Mouse (Mus musculus) v-Abl transformed pro-B cells (cell line): ENCODE data around the gene Anxa10.

Source experiments
- in situ Hi-C, 2 experiments: fragments of 400-800 bp; cut with MboI; formaldehyde crosslinking; loops; one replicate each; pipeline ENCODE4 v1.15.1; 2025; ENCODE audit not compliant: unreplicated experiment in 2 of 2

The Anxa10 gene

DNA sequence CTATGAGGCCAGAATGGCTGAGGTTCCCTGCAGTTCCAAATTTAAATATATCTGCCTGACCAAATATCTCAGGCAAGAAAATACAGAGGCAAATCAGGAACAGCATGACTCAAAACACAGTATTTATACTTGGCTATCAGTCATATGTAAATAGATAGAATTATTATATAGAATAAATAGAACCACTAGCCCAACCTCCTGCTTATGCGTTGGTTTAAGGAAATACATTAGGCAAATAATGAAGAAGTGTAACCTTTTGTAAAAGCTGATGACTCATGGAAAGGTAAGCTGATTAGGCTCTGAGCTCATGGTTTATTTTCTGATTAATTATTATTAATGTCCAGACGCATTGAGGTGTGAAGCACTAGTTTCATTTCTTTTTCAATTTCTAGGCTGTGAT is at the start of gene Anxa10:
Gene Anxa10 (minus strand): TSS at position 53 of the 400 bp plus-strand sequence.
- in situ Hi-C loops: no loop called here

- in situ Hi-C loops: no loop called here
These were observed 9.9 kb upstream of the Anxa10 start for GRCm38 (mm10) chr8:62132662-62133366.

- in situ Hi-C loops: no loop called here
These were observed 25.7 kb downstream of the Anxa10 start for GRCm38 (mm10) chr8:62097213-62097612.

- in situ Hi-C loops: loop anchor here (10.0 kb wide), 1 partner anchor 1793 kb away; no protein-coding TSS in a partner anchor
These were observed 41.1 kb downstream of the Anxa10 start for GRCm38 (mm10) chr8:62081804-62082203.

- in situ Hi-C loops: loop anchor here (10.0 kb wide), 1 partner anchor 1795 kb away; no protein-coding TSS in a partner anchor
These were observed 42.7 kb downstream of the Anxa10 start for GRCm38 (mm10) chr8:62080195-62080802.

- in situ Hi-C loops: no loop called here
These were observed 54.6 kb downstream of the Anxa10 start for GRCm38 (mm10) chr8:62068305-62068704.

- in situ Hi-C loops: no loop called here
These were observed 62.6 kb downstream of the Anxa10 start for GRCm38 (mm10) chr8:62060357-62060756.

DNA sequence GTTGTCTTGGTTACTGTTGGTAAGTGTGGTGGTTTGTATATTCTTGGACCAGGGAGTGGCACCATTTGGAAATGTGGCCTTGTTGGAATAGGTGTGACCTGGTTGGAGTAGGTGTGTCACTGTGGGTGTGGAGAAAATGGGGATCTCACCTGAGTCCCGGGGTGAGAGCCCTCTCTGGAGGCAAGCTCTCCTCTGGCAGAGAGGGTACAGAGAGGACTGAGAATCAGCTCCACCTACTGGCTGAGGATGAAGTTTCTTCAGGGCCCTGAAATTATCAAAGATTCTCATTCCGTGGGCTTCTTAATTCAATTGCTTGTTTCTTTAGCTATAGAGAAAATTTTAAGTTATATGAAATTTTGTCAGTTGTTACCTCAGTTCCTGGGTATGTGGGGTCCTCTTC is 76.1 kb downstream of the Anxa10 start:
- in situ Hi-C loops: no loop called here

DNA sequence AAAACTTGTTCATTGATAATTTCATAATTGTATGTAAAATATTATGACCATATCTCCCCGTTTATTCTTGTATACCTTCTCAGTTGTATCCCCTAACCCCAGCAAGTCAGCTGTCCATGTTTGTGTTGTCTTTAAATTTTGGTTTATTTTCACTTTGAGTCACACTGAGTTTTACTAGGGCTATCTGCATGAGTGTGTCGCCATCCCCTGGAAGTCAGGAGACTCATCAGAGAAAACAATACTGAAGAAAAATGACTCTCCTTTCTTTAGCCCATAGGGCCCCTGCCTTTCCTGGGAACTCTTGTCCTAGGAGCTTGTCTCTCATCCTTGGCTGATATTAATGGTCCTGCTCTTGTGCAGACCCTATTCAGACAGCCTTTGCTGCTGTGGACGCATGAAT is 88.6 kb downstream of the Anxa10 start:
- in situ Hi-C loops: no loop called here

DNA sequence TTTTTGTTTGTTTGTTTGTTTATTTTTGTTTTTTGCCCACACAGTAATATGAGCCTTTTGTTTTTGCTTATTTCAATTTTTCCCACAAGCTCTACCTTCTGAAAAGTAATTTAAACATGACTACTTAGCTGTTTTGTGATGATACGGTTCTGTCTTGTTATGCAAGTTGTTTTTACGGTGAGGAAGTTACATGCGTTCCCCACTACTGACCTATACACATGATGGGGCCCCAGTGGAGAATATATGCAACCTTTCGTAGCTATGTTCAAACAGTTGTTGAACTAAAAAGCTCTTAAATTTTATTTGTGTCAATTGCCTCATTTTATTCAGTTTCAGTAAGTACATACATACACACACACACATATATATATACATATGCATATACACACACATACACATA is 108.4 kb downstream of the Anxa10 start:
- in situ Hi-C loops: no loop called here

DNA sequence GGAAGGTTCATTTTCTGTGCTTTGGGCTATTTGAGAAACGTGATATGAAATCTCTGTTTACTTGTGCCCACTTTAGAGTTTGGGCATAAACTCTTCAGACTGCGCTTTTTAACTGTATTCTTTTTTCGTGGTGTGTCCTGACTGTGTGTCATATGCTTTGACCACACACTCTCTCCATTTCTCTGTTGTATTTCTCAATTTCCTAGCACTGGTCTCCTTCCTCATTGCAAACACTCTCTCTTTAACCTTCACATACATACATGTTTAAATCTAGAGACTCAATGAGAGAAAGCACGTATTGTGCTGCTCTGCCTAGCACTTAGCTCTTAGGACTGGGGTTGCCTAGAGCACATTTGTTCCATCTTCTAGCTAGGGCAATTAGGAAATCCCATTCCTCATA is 108.8 kb downstream of the Anxa10 start:
- in situ Hi-C loops: no loop called here
